20 mouse cellular contexts compared by ENCODE assay signal in genomic region chr19:4840848-4841247, GRCm38 (mm10). TPM values are rescaled to one million over a fixed set of nuclear protein-coding genes. Genes with fewer than 3 reads are reported as not detected.
"Had no signal": no experiment of that assay in that cellular context is flagged by ENCODE, and none has a peak within 500 bp of the region (broad histone marks: within the 10 kb centered on the region; RNA-seq: fewer than 3 reads in every experiment).

No protein-coding gene starts in this region.

- H3K9me3 ChIP-seq: neural tube, embryonic 12.5 days; neural tube, embryonic 13.5 days; neural tube, embryonic 15.5 days; stomach, embryonic 15.5 days had no signal

- H3K4me3 ChIP-seq: neural tube, embryonic 12.5 days; neural tube, embryonic 13.5 days; stomach, embryonic 15.5 days had no signal

- H3K9ac ChIP-seq: neural tube, embryonic 12.5 days; neural tube, embryonic 13.5 days; neural tube, embryonic 15.5 days; stomach, embryonic 15.5 days had no signal

- DNase-seq: retina, postnatal 1 day; right cerebral cortex, adult 18-20 months; right cerebral cortex, postnatal 14 days; right cerebral cortex, postnatal 25 days; right cerebral cortex, postnatal 4 days; spleen, adult 18-20 months; thymus, adult 18-20 months; thymus, adult 2 months; thymus, postnatal 14 days; thymus, postnatal 25 days; thymus, postnatal 36 days; thymus, postnatal 4 days had no signal

- H3K36me3 ChIP-seq: neural tube, embryonic 12.5 days; neural tube, embryonic 13.5 days; neural tube, embryonic 15.5 days; stomach, embryonic 15.5 days had no signal

- H3K27ac ChIP-seq: neural tube, embryonic 12.5 days; neural tube, embryonic 13.5 days; neural tube, embryonic 15.5 days; stomach, embryonic 15.5 days; stomach, postnatal 0 days had no signal

RNA-seq across cellular contexts. Expression of gene Ccdc87, which starts 1.7 kb away (rescaled TPM):
- total RNA-seq: neutrophil, adult 5-6 weeks had no signal
- polyA plus RNA-seq: stomach, embryonic 15.5 days; stomach, embryonic 16.5 days; stomach, postnatal 0 days; thymus, postnatal 0 days had no signal
